ENCODE assay signal across 14 mouse cellular contexts in genomic region chr12:81063336-81063955, GRCm38 (mm10).
"Had no signal": no experiment of that assay in that cellular context is flagged by ENCODE, and none has a peak within 500 bp of the region (broad histone marks: within the 10 kb centered on the region; RNA-seq: fewer than 3 reads in every experiment).

No protein-coding gene starts in this region.

- H3K27me3 ChIP-seq: limb, embryonic 13.5 days; midbrain, embryonic 12.5 days; neural tube, embryonic 13.5 days had no signal

- H3K4me3 ChIP-seq: limb, embryonic 13.5 days; midbrain, embryonic 12.5 days; neural tube, embryonic 13.5 days had no signal

- DNase-seq: kidney, adult 8-10 months; kidney, postnatal 36 days; layer of hippocampus, adult 9-11 months; layer of hippocampus, postnatal 36 days; left cerebral cortex, postnatal 4 days; lung, adult 18-20 months; retina, postnatal 1 day; right cerebral cortex, postnatal 4 days; spleen, adult 18-20 months had no signal

- H3K9me3 ChIP-seq: limb, embryonic 13.5 days; midbrain, embryonic 12.5 days; neural tube, embryonic 13.5 days had no signal

- H3K36me3 ChIP-seq: limb, embryonic 13.5 days; midbrain, embryonic 12.5 days; neural tube, embryonic 13.5 days had no signal

- H3K27ac ChIP-seq: kidney, postnatal 0 days; limb, embryonic 13.5 days; liver, embryonic 14.5 days; midbrain, embryonic 12.5 days; neural tube, embryonic 13.5 days had no signal

- H3K4me1 ChIP-seq: limb, embryonic 13.5 days; midbrain, embryonic 12.5 days; neural tube, embryonic 13.5 days had no signal
